Mouse (Mus musculus): ENCODE measurements at regions not wholly inside any gene's neighbourhood (a gene's known extent, or its start where the extent isn't known, plus 50 kb on each side); places are given as distances from the start of the nearest gene placed in this dataset.

DNA sequence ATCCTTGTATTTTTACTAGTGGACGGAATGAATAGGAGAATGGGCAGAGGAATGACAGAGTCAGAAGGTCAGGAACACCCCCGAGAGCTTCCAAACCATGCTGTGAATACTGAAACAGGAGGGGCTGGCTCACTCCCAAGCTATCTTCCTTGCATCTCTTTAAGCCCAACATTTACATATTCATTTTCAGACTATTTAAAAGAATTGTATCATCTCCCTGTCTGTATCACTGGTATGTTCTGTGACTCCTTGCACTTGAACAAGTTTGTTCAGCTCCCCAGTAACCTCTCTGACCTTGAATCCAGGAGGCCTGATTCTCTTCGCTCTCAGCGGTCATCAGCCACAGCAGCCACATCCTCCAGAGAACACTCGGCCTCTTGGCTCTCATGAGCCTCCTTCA lies 132.4 kb upstream of the Rora start:
- no peak overlapping the region for H3K4me3 ChIP-seq (ENCODE audit: control insufficient read depth, low read depth, low read length)
- H3K27ac ChIP-seq (ENCODE audit: control insufficient read depth, insufficient read depth, low read depth, low read length) = no peak overlapping the region
- no peak for TF ChIP-seq POLR2A (IDR thresholded peaks at IDR 0.05; ENCODE audit: control insufficient read depth, low read depth, low read length)
- TF ChIP-seq CTCF (IDR thresholded peaks at IDR 0.05; ENCODE audit: control insufficient read depth, insufficient read depth, insufficient replicate concordance, low read depth, low read length) = no peak
- H3K36me3 ChIP-seq (ENCODE audit: control insufficient read depth, insufficient read depth, low read length) = no peaks in the 10 kb centered on the region
- no peaks in the 10 kb centered on the region for H3K27me3 ChIP-seq (ENCODE audit: control insufficient read depth, insufficient read depth, low read length)
- H3K4me1 ChIP-seq (ENCODE audit: control insufficient read depth, insufficient read depth, low read length) = no peaks in the 10 kb centered on the region

GRCm38 (mm10) chr9:68561767-68562552 lies 91.6 kb upstream of the Rora start:
- H3K27ac ChIP-seq (ENCODE audit: control insufficient read depth, insufficient read depth, low read depth, low read length) = no peak overlapping the region
- H3K4me3 ChIP-seq (ENCODE audit: control insufficient read depth, low read depth, low read length) = no peak overlapping the region
- H3K36me3 ChIP-seq (ENCODE audit: control insufficient read depth, insufficient read depth, low read length) = no peaks in the 10 kb centered on the region
- H3K4me1 ChIP-seq (ENCODE audit: control insufficient read depth, insufficient read depth, low read length) = no peaks in the 10 kb centered on the region
- H3K27me3 ChIP-seq (ENCODE audit: control insufficient read depth, insufficient read depth, low read length) = no peaks in the 10 kb centered on the region
- TF ChIP-seq CTCF (IDR thresholded peaks at IDR 0.05; ENCODE audit: control insufficient read depth, insufficient read depth, insufficient replicate concordance, low read depth, low read length) = no peak

DNA sequence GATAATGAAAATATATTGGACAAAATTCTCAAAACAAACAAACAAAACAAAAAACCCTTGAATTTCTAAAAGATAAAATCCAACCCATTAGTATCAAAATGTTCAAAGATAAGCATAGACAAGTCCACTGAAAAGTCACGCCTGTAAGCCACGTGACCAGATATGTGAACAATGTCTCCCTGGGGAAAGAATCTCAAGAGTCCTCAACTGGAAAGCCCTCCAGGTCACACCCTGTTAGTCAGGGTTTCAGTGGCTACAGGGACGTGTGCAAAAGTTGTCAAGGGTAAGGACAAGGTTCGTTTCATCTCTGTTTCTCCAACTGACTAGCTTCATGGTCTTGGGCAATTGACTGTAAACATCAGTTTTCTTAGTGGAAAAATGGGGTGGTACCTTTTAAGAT lies 90.4 kb upstream of the Rora start:
- TF ChIP-seq POLR2A (IDR thresholded peaks at IDR 0.05; ENCODE audit: control insufficient read depth, low read depth, low read length) (no peak), CTCF (IDR thresholded peaks at IDR 0.05; ENCODE audit: control insufficient read depth, insufficient read depth, insufficient replicate concordance, low read depth, low read length) (no peak)
- H3K36me3 ChIP-seq (ENCODE audit: control insufficient read depth, insufficient read depth, low read length) = no peaks in the 10 kb centered on the region

DNA sequence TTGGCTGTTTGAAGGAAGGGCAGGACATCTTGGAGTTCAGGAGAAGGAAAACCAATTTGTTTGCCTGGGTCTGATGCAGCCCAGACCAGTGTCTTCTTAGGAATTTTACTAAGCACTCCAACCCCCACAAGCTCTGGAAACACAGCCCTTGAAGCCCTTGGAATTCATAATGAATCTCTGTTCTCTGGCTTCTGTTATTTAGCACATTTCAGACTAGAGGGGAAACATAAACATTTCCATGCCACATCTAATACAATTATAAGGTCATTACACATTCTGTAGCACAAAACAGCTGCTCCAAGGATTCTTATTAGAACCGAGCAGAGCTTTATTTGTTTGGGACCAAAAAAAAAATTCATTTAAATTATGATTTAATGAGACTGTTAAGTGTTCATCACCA lies 67.8 kb upstream of the Rora start:
- Histone ChIP-seq H3K27me3 (ENCODE audit: control insufficient read depth, insufficient read depth, low read length) (no peaks in the 10 kb centered on the region), H3K27ac (ENCODE audit: control insufficient read depth, insufficient read depth, low read depth, low read length) (no peak overlapping the region), H3K36me3 (ENCODE audit: control insufficient read depth, insufficient read depth, low read length) (no peaks in the 10 kb centered on the region), H3K4me1 (ENCODE audit: control insufficient read depth, insufficient read depth, low read length) (no peaks in the 10 kb centered on the region), H3K4me3 (ENCODE audit: control insufficient read depth, low read depth, low read length) (no peak overlapping the region)
- TF ChIP-seq POLR2A (IDR thresholded peaks at IDR 0.05; ENCODE audit: control insufficient read depth, low read depth, low read length) (no peak), CTCF (IDR thresholded peaks at IDR 0.05; ENCODE audit: control insufficient read depth, insufficient read depth, insufficient replicate concordance, low read depth, low read length) (no peak)

More for the DNA sequence above, 90.4 kb upstream of the Rora start:
- H3K27me3 ChIP-seq (ENCODE audit: control insufficient read depth, insufficient read depth, low read length) = no peaks in the 10 kb centered on the region
- no peak overlapping the region for H3K4me3 ChIP-seq (ENCODE audit: control insufficient read depth, low read depth, low read length)
- H3K4me1 ChIP-seq (ENCODE audit: control insufficient read depth, insufficient read depth, low read length) = no peaks in the 10 kb centered on the region
- no peak overlapping the region for H3K27ac ChIP-seq (ENCODE audit: control insufficient read depth, insufficient read depth, low read depth, low read length)

DNA sequence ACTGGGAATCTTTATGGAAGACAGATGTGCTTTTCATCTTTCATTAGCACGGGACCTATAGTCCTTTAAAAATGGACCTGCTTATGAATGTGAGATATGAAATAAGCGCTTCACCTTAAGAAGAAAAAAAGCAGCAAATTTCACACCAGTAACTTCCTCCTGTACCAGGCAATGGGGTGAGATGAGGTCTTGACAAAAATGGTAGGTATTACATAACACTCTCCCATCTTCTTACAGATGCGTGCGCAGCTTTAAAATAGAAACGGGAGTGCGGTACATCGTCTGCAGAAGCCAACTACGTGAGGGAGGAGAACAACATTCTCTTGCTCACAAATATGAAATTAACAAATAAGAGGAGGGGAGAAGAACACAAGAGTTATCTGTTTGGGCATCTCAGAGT lies 62.6 kb upstream of the Rora start:
- Histone ChIP-seq H3K27me3 (ENCODE audit: control insufficient read depth, insufficient read depth, low read length) (no peaks in the 10 kb centered on the region), H3K4me1 (ENCODE audit: control insufficient read depth, insufficient read depth, low read length) (no peaks in the 10 kb centered on the region), H3K36me3 (ENCODE audit: control insufficient read depth, insufficient read depth, low read length) (no peaks in the 10 kb centered on the region), H3K4me3 (ENCODE audit: control insufficient read depth, low read depth, low read length) (no peak overlapping the region), H3K27ac (ENCODE audit: control insufficient read depth, insufficient read depth, low read depth, low read length) (no peak overlapping the region)
- TF ChIP-seq CTCF (IDR thresholded peaks at IDR 0.05; ENCODE audit: control insufficient read depth, insufficient read depth, insufficient replicate concordance, low read depth, low read length) (no peak), POLR2A (IDR thresholded peaks at IDR 0.05; ENCODE audit: control insufficient read depth, low read depth, low read length) (no peak)

DNA sequence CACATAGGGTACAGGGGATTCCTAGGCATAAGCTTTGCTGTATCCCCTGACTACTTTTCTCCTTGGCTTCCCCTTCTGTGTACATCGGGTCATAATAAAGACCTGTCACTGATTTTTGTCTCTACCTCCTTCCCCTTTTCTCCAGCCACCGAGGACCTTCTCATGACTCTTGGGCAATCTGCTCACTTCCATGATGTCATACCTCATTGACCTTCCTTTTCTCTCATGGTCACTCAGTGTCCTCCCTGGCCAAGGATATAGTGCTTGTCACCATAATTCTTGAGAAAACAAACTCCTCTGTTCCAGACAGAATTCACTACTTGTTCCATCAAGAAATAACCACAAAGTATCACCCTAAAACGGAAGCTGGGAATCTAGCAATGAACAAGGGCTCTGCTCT lies 60.6 kb upstream of the Rora start:
- H3K27ac ChIP-seq (ENCODE audit: control insufficient read depth, insufficient read depth, low read depth, low read length) = no peak overlapping the region
- no peaks in the 10 kb centered on the region for H3K4me1 ChIP-seq (ENCODE audit: control insufficient read depth, insufficient read depth, low read length)
- H3K4me3 ChIP-seq (ENCODE audit: control insufficient read depth, low read depth, low read length) = no peak overlapping the region
- no peaks in the 10 kb centered on the region for H3K36me3 ChIP-seq (ENCODE audit: control insufficient read depth, insufficient read depth, low read length)
- H3K27me3 ChIP-seq (ENCODE audit: control insufficient read depth, insufficient read depth, low read length) = no peaks in the 10 kb centered on the region
- no peak for TF ChIP-seq CTCF (IDR thresholded peaks at IDR 0.05; ENCODE audit: control insufficient read depth, insufficient read depth, insufficient replicate concordance, low read depth, low read length)
- no peak for TF ChIP-seq POLR2A (IDR thresholded peaks at IDR 0.05; ENCODE audit: control insufficient read depth, low read depth, low read length)

DNA sequence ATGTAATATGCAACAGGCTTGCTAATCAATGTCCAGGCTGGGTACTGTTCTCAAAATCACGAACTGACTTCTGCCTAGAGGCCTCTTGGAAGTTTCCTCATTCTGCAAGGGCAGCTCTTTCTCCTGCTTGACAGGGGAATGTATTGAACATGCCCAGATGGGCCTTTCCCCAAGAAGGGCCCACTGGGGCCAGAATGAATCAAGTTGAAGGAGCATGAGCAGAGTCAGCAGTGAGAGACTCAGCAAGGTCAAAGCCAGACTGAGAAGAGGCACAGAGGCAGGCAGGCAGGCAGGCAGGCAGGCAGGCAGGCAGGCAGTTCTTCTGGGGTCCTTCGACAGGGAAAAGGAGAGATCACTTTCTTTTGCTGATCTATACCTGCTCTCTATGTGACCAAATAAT lies 59.0 kb upstream of the Rora start:
- no peak for TF ChIP-seq POLR2A (IDR thresholded peaks at IDR 0.05; ENCODE audit: control insufficient read depth, low read depth, low read length)
- no peak for TF ChIP-seq CTCF (IDR thresholded peaks at IDR 0.05; ENCODE audit: control insufficient read depth, insufficient read depth, insufficient replicate concordance, low read depth, low read length)
- Histone ChIP-seq H3K4me3 (ENCODE audit: control insufficient read depth, low read depth, low read length) (no peak overlapping the region), H3K27me3 (ENCODE audit: control insufficient read depth, insufficient read depth, low read length) (no peaks in the 10 kb centered on the region), H3K36me3 (ENCODE audit: control insufficient read depth, insufficient read depth, low read length) (no peaks in the 10 kb centered on the region), H3K27ac (ENCODE audit: control insufficient read depth, insufficient read depth, low read depth, low read length) (no peak overlapping the region), H3K4me1 (ENCODE audit: control insufficient read depth, insufficient read depth, low read length) (no peaks in the 10 kb centered on the region)

All from testis, adult 2 months (tissue).